Mouse (Mus musculus) C2C12 (cell line): Measurements from ENCODE around the gene Caskin2.

ENCODE experiments used
- CTCF ChIP-seq: IDR thresholded peaks from one replicate; pipeline ENCODE4 v1.5.1; 2011; ENCODE audit not compliant: control insufficient read depth, insufficient read depth, insufficient read length
- MAX ChIP-seq: IDR thresholded peaks from one replicate; pipeline ENCODE4 v1.6.1; 2011; ENCODE audit warnings: mild to moderate bottlenecking, control low read depth
- MYOD1 ChIP-seq: IDR thresholded peaks from one replicate; pipeline ENCODE4 v1.6.1; 2011; ENCODE audit warnings: low read depth; ENCODE audit not compliant: control insufficient read depth, insufficient read length

DNA sequence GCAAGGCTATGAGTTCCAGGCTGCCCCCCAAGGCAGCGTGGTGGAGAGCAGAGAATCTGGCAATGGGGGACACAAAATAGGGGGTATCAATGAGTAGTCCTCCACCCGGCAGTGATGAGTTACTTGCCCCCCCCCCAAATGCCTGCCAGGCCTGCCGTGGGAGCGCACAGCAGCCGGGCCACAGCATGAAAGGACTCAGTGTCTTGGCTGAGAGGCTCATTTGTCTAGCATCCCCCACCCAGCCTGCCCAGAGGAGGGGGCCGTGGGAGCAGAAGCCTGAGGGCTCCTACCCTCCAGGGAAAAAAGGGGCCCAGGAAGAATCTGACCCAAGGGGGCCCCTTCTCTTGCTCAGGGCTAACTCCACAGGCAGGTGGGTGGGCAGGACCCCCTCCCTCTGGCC lies 6.1 kb downstream of the Caskin2 start:
- TF ChIP-seq CTCF = no peak
- TF ChIP-seq MAX = no peak
- TF ChIP-seq MYOD1 = no peak
